ENCODE assay signal across 34 mouse cellular contexts in the genomic region with DNA sequence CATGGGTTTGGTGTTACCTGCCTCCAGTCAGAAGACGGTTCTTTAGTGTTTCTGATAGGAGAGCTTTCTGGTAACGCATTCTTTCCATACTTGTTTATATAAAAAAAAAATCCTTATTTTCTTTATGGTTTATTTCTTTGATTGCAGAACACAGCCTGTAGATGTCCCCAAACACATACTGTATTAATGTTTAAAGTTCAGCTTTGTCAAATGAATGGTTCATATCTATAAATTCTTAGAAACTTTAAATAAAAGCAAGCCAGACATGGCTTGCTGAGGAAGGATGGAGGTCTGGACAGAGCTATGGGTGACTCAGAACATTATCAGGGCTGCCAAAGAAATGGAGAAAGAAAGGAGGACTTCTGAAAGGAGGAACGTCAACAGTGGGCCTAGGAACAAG.
A peak's percentile ranks its signal among the peaks of the same experiment; 100 is the strongest.
DNase-seq lines count a peak whose midpoint lies in the region; ATAC-seq and TF ChIP-seq lines count a peak whose summit lies in the region.
"Had no signal": no experiment of that assay in that cellular context is flagged by ENCODE, and none has a peak within 500 bp of the region (broad histone marks: within the 10 kb centered on the region; RNA-seq: fewer than 3 reads in every experiment).

No protein-coding gene starts in this region.

- no peaks in the 10 kb centered on the region for H3K79me2 ChIP-seq in MEL (ENCODE audit: control insufficient read depth, insufficient read depth, low read length, poor library complexity)

- no peak overlapping the region for H3K4me3 ChIP-seq in hindbrain, postnatal 0 days (ENCODE audit: low read length)
- no peak overlapping the region for H3K4me3 ChIP-seq in hindbrain, embryonic 10.5 days
- no peak overlapping the region for H3K4me3 ChIP-seq in lung, embryonic 14.5 days (ENCODE audit: low read depth, low read length)
- no peak overlapping the region for H3K4me3 ChIP-seq in MEL (ENCODE audit: control insufficient read depth in 1 of 2, insufficient read depth in 1 of 2, low read depth in 2 of 2, low read length in 2 of 2)
- H3K4me3 ChIP-seq: embryonic facial prominence, embryonic 10.5 days; embryonic facial prominence, embryonic 15.5 days; forebrain, embryonic 12.5 days; gastrocnemius, adult 2 months; heart, embryonic 13.5 days; hindbrain, embryonic 12.5 days; kidney, embryonic 15.5 days; lung, embryonic 15.5 days; myocyte; neural tube, embryonic 12.5 days had no signal

- H3K4me2 ChIP-seq in hindbrain, postnatal 0 days (ENCODE audit: low read depth, low read length) = no peak overlapping the region
- H3K4me2 ChIP-seq in lung, embryonic 14.5 days = no peak overlapping the region
- H3K4me2 ChIP-seq: embryonic facial prominence, embryonic 15.5 days; forebrain, embryonic 12.5 days; heart, embryonic 13.5 days; hindbrain, embryonic 12.5 days; kidney, embryonic 15.5 days; lung, embryonic 15.5 days; neural tube, embryonic 12.5 days had no signal

- peak; percentile 19; the same call in 1 of the 2 replicates for TF ChIP-seq CTCF in hindbrain, postnatal 0 days (IDR thresholded peaks at IDR 0.05; ENCODE audit: low read depth)
- peak; percentile 30 for TF ChIP-seq CTCF in lung, embryonic 14.5 days (IDR thresholded peaks at IDR 0.05; ENCODE audit: low read depth)
- peak in 2 of 3 experiments; percentile 13 to 59; a peak in 3 of 6 replicates for TF ChIP-seq CTCF in MEL (IDR thresholded peaks at IDR 0.05 in 2 of 3, conservative IDR thresholded peaks at IDR 0.05 in 1 of 3; ENCODE audit: control insufficient read depth in 1 of 3, insufficient read depth in 1 of 3, low read depth in 2 of 3, low read length in 3 of 3, poor library complexity in 1 of 3, severe bottlenecking in 1 of 3)

- H3K27ac ChIP-seq in hindbrain, postnatal 0 days = no peak overlapping the region
- H3K27ac ChIP-seq in hindbrain, embryonic 10.5 days = no peak overlapping the region
- H3K27ac ChIP-seq in lung, embryonic 14.5 days (ENCODE audit: low read depth) = no peak overlapping the region
- H3K27ac ChIP-seq in MEL (ENCODE audit: control insufficient read depth, low read depth, low read length) = no peak overlapping the region
- H3K27ac ChIP-seq: embryonic facial prominence, embryonic 10.5 days; embryonic facial prominence, embryonic 15.5 days; forebrain, embryonic 12.5 days; gastrocnemius, adult 2 months; heart, embryonic 13.5 days; hindbrain, embryonic 12.5 days; kidney, embryonic 15.5 days; liver, embryonic 14.5 days; lung, embryonic 15.5 days; neural tube, embryonic 12.5 days had no signal

- H3K4me1 ChIP-seq in hindbrain, postnatal 0 days (ENCODE audit: insufficient read depth, low read length) = no peaks in the 10 kb centered on the region
- H3K4me1 ChIP-seq in hindbrain, embryonic 10.5 days (replicated peaks) = no peaks in the 10 kb centered on the region
- H3K4me1 ChIP-seq in lung, embryonic 14.5 days (ENCODE audit: insufficient read depth) = no peaks in the 10 kb centered on the region
- peaks cover 0 to 6% of the 10 kb centered on the region in 2 experiments; a peak in 2 of 4 replicates for H3K4me1 ChIP-seq in MEL (ENCODE audit: control insufficient read depth in 1 of 2, insufficient read depth in 2 of 2, low read length in 2 of 2)
- H3K4me1 ChIP-seq: embryonic facial prominence, embryonic 15.5 days; forebrain, embryonic 12.5 days; heart, embryonic 13.5 days; hindbrain, embryonic 12.5 days; lung, embryonic 15.5 days; neural tube, embryonic 12.5 days had no signal

- no peaks in the 10 kb centered on the region for H3K9me3 ChIP-seq in hindbrain, postnatal 0 days (ENCODE audit: low read length)
- H3K9me3 ChIP-seq in hindbrain, embryonic 10.5 days = no peaks in the 10 kb centered on the region
- no peaks in the 10 kb centered on the region for H3K9me3 ChIP-seq in lung, embryonic 14.5 days (ENCODE audit: low read depth, low read length)
- no peaks in the 10 kb centered on the region for H3K9me3 ChIP-seq in MEL (replicated peaks; ENCODE audit: insufficient read depth, low read length)
- H3K9me3 ChIP-seq: embryonic facial prominence, embryonic 10.5 days; embryonic facial prominence, embryonic 15.5 days; forebrain, embryonic 12.5 days; heart, embryonic 13.5 days; hindbrain, embryonic 12.5 days; kidney, embryonic 15.5 days; lung, embryonic 15.5 days; neural tube, embryonic 12.5 days had no signal

- peak; percentile 21 for DNase-seq in hindbrain, postnatal 0 days (ENCODE audit: low spot score)
- no peak for DNase-seq in hindbrain, embryonic 10.5 days (ENCODE audit: low spot score)
- peak; percentile 57 for DNase-seq in lung, embryonic 14.5 days
- no peak for DNase-seq in lung, postnatal 36 days
- DNase-seq in 416B (ENCODE audit: low read depth) = peak; percentile 65
- DNase-seq in MEL (ENCODE audit: low read depth, low spot score) = peak; percentile 38
- DNase-seq: adrenal gland, adult 2 months; adrenal gland, postnatal 36 days; cerebellum, adult 2 months; cerebellum, postnatal 25 days; gastrocnemius, adult 2 months; gastrocnemius, postnatal 36 days; heart, postnatal 14 days; kidney, adult 18-20 months; kidney, postnatal 36 days; layer of hippocampus, postnatal 36 days; liver; lung, postnatal 4 days; right cerebral cortex, adult 18-20 months; right cerebral cortex, postnatal 4 days; thymus, adult 2 months; thymus, postnatal 36 days had no signal

- ATAC-seq in hindbrain, postnatal 0 days = no peak
- no peak; the same call in 1 of the 2 replicates for ATAC-seq in lung, embryonic 14.5 days (ENCODE audit: insufficient read depth)
- ATAC-seq in megakaryocyte, adult 5-6 weeks (ENCODE audit: poor library complexity, severe bottlenecking) = no peak
- ATAC-seq: midbrain, embryonic 16.5 days had no signal

- peak in 1 of 2 experiments; percentile 21; a peak in 1 of 4 replicates for TF ChIP-seq EP300 in MEL (IDR thresholded peaks at IDR 0.05; ENCODE audit: low read depth in 1 of 2, low read length in 2 of 2)

- no peaks in the 10 kb centered on the region for H3K36me3 ChIP-seq in hindbrain, postnatal 0 days (ENCODE audit: insufficient read depth, low read length)
- H3K36me3 ChIP-seq in hindbrain, embryonic 10.5 days = no peaks in the 10 kb centered on the region
- H3K36me3 ChIP-seq in lung, embryonic 14.5 days (ENCODE audit: insufficient read depth) = no peaks in the 10 kb centered on the region
- peaks cover 0 to 8% of the 10 kb centered on the region in 2 experiments; a peak in 2 of 4 replicates for H3K36me3 ChIP-seq in MEL (ENCODE audit: control insufficient read depth in 1 of 2, insufficient read depth in 2 of 2, low read length in 2 of 2)
- H3K36me3 ChIP-seq: embryonic facial prominence, embryonic 10.5 days; embryonic facial prominence, embryonic 15.5 days; forebrain, embryonic 12.5 days; heart, embryonic 13.5 days; hindbrain, embryonic 12.5 days; kidney, embryonic 15.5 days; lung, embryonic 15.5 days; neural tube, embryonic 12.5 days had no signal

- TF ChIP-seq RAD21 in MEL (IDR thresholded peaks at IDR 0.05; ENCODE audit: low read depth, low read length) = peak; percentile 87

- no peaks in the 10 kb centered on the region for H3K27me3 ChIP-seq in hindbrain, postnatal 0 days (ENCODE audit: insufficient read depth, low read length)
- no peaks in the 10 kb centered on the region for H3K27me3 ChIP-seq in hindbrain, embryonic 10.5 days (ENCODE audit: insufficient read depth, poor library complexity, severe bottlenecking)
- H3K27me3 ChIP-seq in lung, embryonic 14.5 days (ENCODE audit: insufficient read depth, low read length) = no peaks in the 10 kb centered on the region
- H3K27me3 ChIP-seq in MEL (ENCODE audit: control insufficient read depth in 1 of 2, insufficient read depth in 2 of 2, low read length in 2 of 2) = no peaks in the 10 kb centered on the region
- H3K27me3 ChIP-seq: embryonic facial prominence, embryonic 15.5 days; forebrain, embryonic 12.5 days; heart, embryonic 13.5 days; hindbrain, embryonic 12.5 days; kidney, embryonic 15.5 days; lung, embryonic 15.5 days; neural tube, embryonic 12.5 days had no signal

- no peak for TF ChIP-seq POLR2A in MEL (IDR thresholded peaks at IDR 0.05; ENCODE audit: control insufficient read depth in 1 of 2, insufficient read depth in 1 of 2, low read depth in 1 of 2, low read length in 2 of 2, poor library complexity in 1 of 2)

- whole genome bisulfite sequencing in hindbrain, postnatal 0 days = 88% methylated on average over 3 of the region's 3 CpGs
- WGBS in hindbrain, embryonic 10.5 days = 88% methylated on average over 3 of the region's 3 CpGs
- 53% methylated on average over 3 of the region's 3 CpGs for WGBS in lung, embryonic 14.5 days

- H3K9ac ChIP-seq in hindbrain, postnatal 0 days (replicated peaks; ENCODE audit: low read length) = no peak overlapping the region
- H3K9ac ChIP-seq in lung, embryonic 14.5 days = no peak overlapping the region
- no peak overlapping the region for H3K9ac ChIP-seq in MEL (ENCODE audit: control insufficient read depth, low read depth, low read length, poor library complexity, severe bottlenecking)
- H3K9ac ChIP-seq: embryonic facial prominence, embryonic 15.5 days; forebrain, embryonic 12.5 days; heart, embryonic 13.5 days; hindbrain, embryonic 12.5 days; kidney, embryonic 15.5 days; liver, embryonic 14.5 days; lung, embryonic 15.5 days; neural tube, embryonic 12.5 days had no signal

TF ChIP-seq in MEL, 35 proteins besides CTCF, POLR2A, EP300 and RAD21:
- peak; percentile 74 for TF ChIP-seq SMC3 (IDR thresholded peaks at IDR 0.05; ENCODE audit: low read depth, low read length)
- TF ChIP-seq ETS1 (IDR thresholded peaks at IDR 0.05; ENCODE audit: low read depth, low read length) = no peak
- TF ChIP-seq ZNF384 (IDR thresholded peaks at IDR 0.05; ENCODE audit: low read depth, low read length) = peak; percentile 51; the same call in 1 of the 2 replicates
- TF ChIP-seq ZC3H11A (IDR thresholded peaks at IDR 0.05; ENCODE audit: low read depth, low read length) = peak; percentile 87

Comparison
In these comparisons a context has a peak if more than half of its experiments do, and no peak if none do; other contexts are left out.
1. DNase-seq: peak in hindbrain, postnatal 0 days (single experiment), lung, embryonic 14.5 days (single experiment), 416B (single experiment) and MEL (single experiment); none in hindbrain, embryonic 10.5 days (single experiment) and lung, postnatal 36 days (single experiment).
2. Peak in every context shown above with its lines, with median percentiles within 50 percentile points of each other: CTCF ChIP-seq.